Mouse (Mus musculus) MEL (cell line): ENCODE measurements around the gene Nova2.
A peak's percentile ranks its signal among the peaks of the same experiment; 100 is the strongest.

Source experiments
- BHLHE40 ChIP-seq: IDR thresholded peaks from 2 replicates; pipeline ENCODE4 v1.6.1; 2012; ENCODE audit warnings: low read depth, mild to moderate bottlenecking, inconsistent platforms, low read length, improper control_type of control experiment, borderline replicate concordance
- CTCF ChIP-seq, 3 experiments: IDR thresholded peaks in 2 of 3; conservative IDR thresholded peaks in 1 of 3; 2 replicates each; pipeline ENCODE4 v1.5.1; 2011 to 2012; ENCODE audit warnings: low read length in 3 of 3, low read depth in 2 of 3, mild to moderate bottlenecking in 2 of 3, improper control_type of control experiment in 1 of 3, inconsistent platforms in 1 of 3, mixed read lengths in 1 of 3, moderate library complexity in 1 of 3; ENCODE audit not compliant: control insufficient read depth in 1 of 3, insufficient read depth in 1 of 3, poor library complexity in 1 of 3, severe bottlenecking in 1 of 3
- E2F4 ChIP-seq: IDR thresholded peaks from 2 replicates; pipeline ENCODE4 v1.6.1; 2011; ENCODE audit warnings: low read depth, low read length, improper control_type of control experiment, borderline replicate concordance
- RAD21 ChIP-seq: IDR thresholded peaks from 2 replicates; pipeline ENCODE4 v1.6.1; 2011; ENCODE audit warnings: mild to moderate bottlenecking, low read depth, low read length, improper control_type of control experiment
- TCF12 ChIP-seq: IDR thresholded peaks from 2 replicates; pipeline ENCODE4 v1.6.1; 2014; ENCODE audit warnings: low read depth, mild to moderate bottlenecking, inconsistent platforms, low read length, improper control_type of control experiment, moderate library complexity
- USF2 ChIP-seq, 2 experiments: IDR thresholded peaks; 2 replicates each; pipeline ENCODE4 v1.6.1; 2011 to 2012; ENCODE audit warnings: improper control_type of control experiment in 2 of 2, low read length in 2 of 2, borderline replicate concordance in 1 of 2, inconsistent platforms in 1 of 2, low read depth in 1 of 2, mild to moderate bottlenecking in 1 of 2; ENCODE audit not compliant: insufficient read depth in 1 of 2
- ZKSCAN1 ChIP-seq: IDR thresholded peaks from 2 replicates; pipeline ENCODE4 v1.6.1; 2012; ENCODE audit warnings: low read depth, mild to moderate bottlenecking, inconsistent platforms, low read length, improper control_type of control experiment, moderate library complexity

GRCm38 (mm10) chr7:18891872-18892599, 33.7 kb upstream of the Nova2 start:
- no peak for TF ChIP-seq ZKSCAN1
- no peak for TF ChIP-seq USF2 (IDR thresholded peaks at IDR 0.05; ENCODE audit: borderline replicate concordance in 1 of 2, insufficient read depth in 1 of 2, low read depth in 1 of 2, low read length in 2 of 2)
- TF ChIP-seq TCF12 = no peak
- TF ChIP-seq CTCF (IDR thresholded peaks at IDR 0.05 in 2 of 3, conservative IDR thresholded peaks at IDR 0.05 in 1 of 3; ENCODE audit: control insufficient read depth in 1 of 3, insufficient read depth in 1 of 3, low read depth in 2 of 3, low read length in 3 of 3, poor library complexity in 1 of 3, severe bottlenecking in 1 of 3) = peak; percentile 69 to 96 (median 78)
- peak; percentile 42 for TF ChIP-seq RAD21
- TF ChIP-seq E2F4 = no peak
- no peak for TF ChIP-seq BHLHE40
